Mouse (Mus musculus) heart, adult 2 months (tissue): ENCODE data around the gene Elovl5. TPM values are rescaled to one million over a fixed set of nuclear protein-coding genes. Genes with fewer than 3 reads are reported as not detected.

Experiments used
- DNase-seq, 2 experiments: peaks; one replicate each; pipeline ENCODE4 v3.0.0; 2021
- H3K27ac ChIP-seq: fragments of 200-600 bp; 2 replicates; pipeline ENCODE4 v1.8.1; 2022
- H3K27me3 ChIP-seq: fragments of 200-500 bp; 2 replicates; pipeline ENCODE4 v1.6.1; 2012; ENCODE audit warnings: mild to moderate bottlenecking, low read length, inconsistent platforms, mixed read lengths; ENCODE audit not compliant: control insufficient read depth, insufficient read depth
- H3K36me3 ChIP-seq: fragments of 200-500 bp; 2 replicates; pipeline ENCODE4 v1.6.1; 2012; ENCODE audit warnings: low read length, inconsistent platforms; ENCODE audit not compliant: control insufficient read depth, insufficient read depth
- H3K4me1 ChIP-seq: fragments of 200-500 bp; 2 replicates; pipeline ENCODE4 v1.6.1; 2011; ENCODE audit warnings: low read length; ENCODE audit not compliant: control insufficient read depth, insufficient read depth
- H3K4me3 ChIP-seq: fragments of 200-600 bp; 2 replicates; pipeline ENCODE4 v1.8.1; 2022
- H3K79me2 ChIP-seq: fragments of 200-500 bp; replicated peaks from 2 replicates; pipeline ENCODE4 v1.6.1; 2012; ENCODE audit warnings: mild to moderate bottlenecking, inconsistent platforms, low read length, moderate library complexity, mixed read lengths; ENCODE audit not compliant: control insufficient read depth, insufficient read depth
- H3K9ac ChIP-seq: fragments of 200-500 bp; 2 replicates; pipeline ENCODE4 v1.6.1; 2012; ENCODE audit warnings: low read depth, mild to moderate bottlenecking, control low read depth, inconsistent platforms, low read length, mixed read lengths
- CTCF ChIP-seq: fragments of 200-600 bp; IDR thresholded peaks from 2 replicates; pipeline ENCODE4 v1.8.1; 2022; ENCODE audit warnings: antibody characterized with exemption, mild to moderate bottlenecking, moderate library complexity
- EP300 ChIP-seq: fragments of 200-500 bp; IDR thresholded peaks from 2 replicates; pipeline ENCODE4 v1.6.1; 2011; ENCODE audit warnings: low read depth, low read length, control low read depth; ENCODE audit not compliant: insufficient read depth
- POLR2A ChIP-seq: fragments of 200-500 bp; IDR thresholded peaks from 2 replicates; pipeline ENCODE4 v1.6.1; 2011; ENCODE audit warnings: mild to moderate bottlenecking, low read depth, low read length, control low read depth; ENCODE audit not compliant: insufficient read depth
- WGBS: fragments of 180-500 bp; shearing (Covaris S2); methylation state at CpG from one replicate; pipeline ENCODE4 v1.1.7; 2018; 5-methylcytosine and 5-hydroxymethylcytosine counted together
- intact Hi-C: fragments of 180-260 bp; cut with DNase I; formaldehyde crosslinking; loops from one replicate; pipeline ENCODE4 v1.15.1; 2025
- polyA plus RNA-seq: library from polyadenylated mRNA; depleted of rRNA; stranded (reverse); fragments of >200 nt; gene quantifications from 2 replicates; pipeline ENCODE4 v1.2.3, GENCODE M21; 2012; rRNA removed
- total RNA-seq, 2 experiments: library from RNA; stranded (reverse); gene quantifications; 2 replicates each; pipeline ENCODE4 v1.2.3; 2021

The Elovl5 gene
- total and polyA plus RNA-seq, 3 experiments = 34.0 to 37.5 (median 35.9) TPM

DNA sequence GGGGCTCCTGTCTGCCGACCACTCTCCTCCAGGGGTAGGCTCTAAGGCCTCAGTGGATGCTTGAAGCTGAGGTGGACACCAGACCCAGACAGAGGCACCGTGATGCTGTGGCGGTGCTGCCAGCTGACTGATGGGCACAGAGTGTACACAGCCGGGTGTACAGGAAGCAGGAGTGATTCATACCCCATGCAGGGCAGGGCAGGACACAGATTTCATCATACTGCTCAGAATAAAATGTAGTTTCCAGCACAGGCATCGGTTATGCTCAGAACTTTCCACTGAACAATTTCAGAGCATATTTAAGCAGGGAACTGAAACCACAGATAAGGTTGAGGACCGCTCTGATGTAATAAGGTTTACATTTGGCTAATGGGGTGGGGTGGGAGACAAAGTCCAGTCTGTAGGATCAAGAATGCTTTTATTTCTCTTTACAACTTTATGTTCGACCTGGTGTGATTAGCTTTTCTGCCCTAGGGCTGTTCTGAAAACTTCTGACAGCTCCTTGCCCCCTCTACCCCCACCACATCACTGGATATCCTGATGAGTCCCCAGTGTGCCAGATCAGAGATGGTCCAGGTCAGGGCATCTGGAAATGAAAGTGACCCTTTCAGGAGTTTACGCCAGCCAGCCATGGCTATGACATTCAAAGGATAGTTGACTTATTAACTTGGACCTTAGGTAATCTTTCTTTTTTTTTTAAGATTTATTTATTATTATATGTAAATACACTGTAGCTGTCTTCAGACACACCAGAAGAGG, 105.2 kb downstream of the Elovl5 start:
- H3K4me3 ChIP-seq = no peak overlapping the region
- peaks cover 5% of the 10 kb centered on the region; the same call in 1 of the 2 replicates for H3K4me1 ChIP-seq
- no peaks in the 10 kb centered on the region for H3K36me3 ChIP-seq
- H3K27ac ChIP-seq = no peak overlapping the region
- 54% methylated on average over 8 of the region's 8 CpGs for WGBS
- H3K27me3 ChIP-seq = no peaks in the 10 kb centered on the region
- peak in 1 of 2 experiments; percentile 51 for DNase-seq
- intact Hi-C loops = no loop called here
- H3K9ac ChIP-seq = no peak overlapping the region
- no peaks in the 10 kb centered on the region for H3K79me2 ChIP-seq
- no peak for TF ChIP-seq EP300
- TF ChIP-seq CTCF = no peak
- TF ChIP-seq POLR2A = no peak

DNA sequence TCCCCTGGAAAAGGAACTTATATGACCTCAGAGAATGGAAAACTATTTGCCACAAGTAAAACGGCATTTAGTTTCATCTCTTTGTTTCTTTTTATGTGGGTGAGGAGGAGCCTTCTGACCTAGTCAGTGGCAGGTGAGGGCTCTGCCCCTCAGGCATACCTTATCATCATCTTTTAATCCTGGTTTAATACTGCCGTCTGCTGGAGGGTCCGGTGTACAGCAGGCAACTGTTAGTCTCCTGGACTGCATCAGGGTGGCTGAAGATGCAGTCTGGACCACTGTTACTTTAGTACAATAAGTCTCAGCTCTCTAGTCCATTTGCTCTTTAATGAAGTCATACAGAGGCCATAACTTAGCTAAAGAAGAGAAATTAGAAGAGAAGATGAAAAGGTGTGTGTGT, 107.7 kb downstream of the Elovl5 start:
- DNase-seq = peak; percentile 38 to 54
- 12% methylated on average over 3 of the region's 3 CpGs for WGBS
- Histone ChIP-seq H3K4me1 (peaks cover 5% of the 10 kb centered on the region; the same call in 1 of the 2 replicates), H3K9ac (no peak overlapping the region), H3K4me3 (no peak overlapping the region), H3K36me3 (no peaks in the 10 kb centered on the region), H3K27me3 (no peaks in the 10 kb centered on the region), H3K27ac (no peak overlapping the region), H3K79me2 (no peaks in the 10 kb centered on the region)
- peak; percentile 96 for TF ChIP-seq CTCF
- TF ChIP-seq POLR2A = no peak
- TF ChIP-seq EP300 = 0 out of 2 replicates have a peak, but pooled peaks have one; percentile 61
- intact Hi-C loops = loop anchor here (2.0 to 5.0 kb wide), 2 partner anchors 18 to 423 kb away; no protein-coding TSS in a partner anchor

DNA sequence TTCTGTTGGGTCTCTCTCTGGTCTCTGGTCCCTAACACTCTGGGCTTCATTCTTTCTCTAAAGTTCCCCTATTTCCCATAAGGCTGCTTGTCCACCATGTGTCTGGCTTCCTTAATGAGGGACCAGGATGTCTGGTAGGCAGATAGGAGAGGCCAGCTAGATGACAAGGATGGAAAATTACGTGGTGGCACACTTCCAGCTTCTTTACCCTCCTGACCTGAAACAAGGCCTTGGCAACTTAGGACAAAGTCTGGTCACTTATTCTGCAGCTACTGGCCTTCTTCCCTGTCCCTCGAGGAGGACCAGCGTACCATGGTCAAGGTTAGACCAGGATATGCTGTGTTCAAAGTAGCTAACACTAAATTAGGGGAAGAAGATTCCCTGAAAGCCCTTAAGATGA, 109.9 kb downstream of the Elovl5 start:
- 39% methylated on average over 3 of the region's 3 CpGs for WGBS
- intact Hi-C loops = loop anchor here (5.0 kb wide), 1 partner anchor 425 kb away; no protein-coding TSS in a partner anchor

DNA sequence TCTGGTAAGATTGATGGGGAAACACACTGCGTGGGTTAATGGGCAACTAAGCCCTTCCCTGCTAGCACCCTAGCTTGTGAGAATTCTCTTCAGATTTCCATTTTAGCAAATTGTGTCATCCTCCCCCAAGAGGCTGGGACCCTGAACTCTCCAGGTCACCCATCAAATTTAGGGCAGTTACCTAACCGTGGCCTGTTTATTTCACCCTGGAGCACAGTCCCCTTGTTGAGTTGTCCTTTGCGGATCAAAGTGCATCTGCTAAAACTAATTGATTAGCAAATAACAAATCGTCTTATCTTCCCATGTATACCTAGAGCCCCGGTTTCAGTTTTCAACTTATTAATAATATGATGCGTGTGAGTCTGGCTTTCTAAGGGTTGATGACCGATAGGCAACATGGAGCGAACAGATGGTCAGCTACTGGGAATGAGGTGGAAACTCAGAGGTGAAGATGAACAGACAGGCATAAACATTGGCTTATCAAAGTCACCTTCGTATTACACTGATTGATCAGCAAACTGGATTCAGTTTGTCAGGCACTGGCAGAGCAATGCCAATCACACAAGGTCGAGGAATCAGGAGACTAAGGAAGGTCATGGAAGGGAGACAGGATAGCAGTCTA, 113.8 kb downstream of the Elovl5 start:
- TF ChIP-seq CTCF (no peak), EP300 (no peak), POLR2A (no peak)
- H3K9ac ChIP-seq = no peak overlapping the region
- no peaks in the 10 kb centered on the region for H3K36me3 ChIP-seq
- no peak for DNase-seq
- H3K79me2 ChIP-seq = no peaks in the 10 kb centered on the region
- H3K4me3 ChIP-seq = no peak overlapping the region
- H3K27me3 ChIP-seq = no peaks in the 10 kb centered on the region
- no peaks in the 10 kb centered on the region for H3K4me1 ChIP-seq
- no peak overlapping the region for H3K27ac ChIP-seq
- 85% methylated on average over 10 of the region's 10 CpGs for WGBS
- intact Hi-C loops = loop anchor here (10.0 kb wide), 1 partner anchor 376 kb away; no protein-coding TSS in a partner anchor

More for the DNA sequence above, 109.9 kb downstream of the Elovl5 start:
- Histone ChIP-seq H3K4me3 (no peak overlapping the region), H3K79me2 (no peaks in the 10 kb centered on the region), H3K27me3 (no peaks in the 10 kb centered on the region), H3K36me3 (no peaks in the 10 kb centered on the region), H3K4me1 (peaks cover 2% of the 10 kb centered on the region; the same call in 1 of the 2 replicates), H3K27ac (no peak overlapping the region), H3K9ac (no peak overlapping the region)
- TF ChIP-seq EP300 (no peak), CTCF (no peak), POLR2A (no peak)
- no peak for DNase-seq

DNA sequence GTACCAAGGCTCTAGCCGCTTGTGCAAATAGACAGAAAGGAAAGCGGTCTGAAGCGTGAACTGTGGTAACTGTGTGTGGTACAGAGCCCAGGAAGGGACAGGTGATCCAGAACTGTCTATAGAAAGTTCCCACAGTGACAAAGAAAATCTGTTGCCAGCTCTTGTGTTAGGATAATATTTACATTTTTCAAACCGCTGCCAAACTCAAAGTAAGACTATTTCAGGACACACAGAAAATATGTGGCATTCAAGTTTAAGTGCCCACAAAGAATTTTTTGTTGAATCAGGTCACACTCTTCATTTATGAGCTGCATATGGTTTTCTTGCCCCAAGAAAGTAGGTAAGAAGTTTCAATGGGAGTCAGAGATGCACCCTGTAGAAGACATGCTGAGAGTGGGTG, 115.8 kb downstream of the Elovl5 start:
- Histone ChIP-seq H3K9ac (no peak overlapping the region), H3K4me3 (no peak overlapping the region), H3K36me3 (no peaks in the 10 kb centered on the region), H3K4me1 (no peaks in the 10 kb centered on the region), H3K27ac (no peak overlapping the region), H3K27me3 (no peaks in the 10 kb centered on the region), H3K79me2 (no peaks in the 10 kb centered on the region)
- intact Hi-C loops = loop anchor here (10.0 kb wide), 1 partner anchor 378 kb away; no protein-coding TSS in a partner anchor
- 86% methylated on average over 4 of the region's 4 CpGs for WGBS
- no peak for DNase-seq
- no peak for TF ChIP-seq EP300
- TF ChIP-seq POLR2A = no peak
- no peak for TF ChIP-seq CTCF

Other genes with a start within 250 kb of the Elovl5 start
- gene Gclc, start 162.8 kb upstream of the Elovl5 start, total RNA-seq = 10 to 100 TPM; 10.6 to 12.0 TPM
- gene Gclc, start 162.8 kb upstream of the Elovl5 start, polyA plus RNA-seq = 6.6 and 9.3 TPM in 2 replicates
- gene Gcm1, start 134.6 kb downstream of the Elovl5 start, total RNA-seq = not detected
- not detected in 2 replicates for gene Gcm1, start 134.6 kb downstream of the Elovl5 start, polyA plus RNA-seq
- 10 to 100 TPM; 34.4 to 40.6 TPM for gene Fbxo9, start 191.7 kb downstream of the Elovl5 start, total RNA-seq
- gene Fbxo9, start 191.7 kb downstream of the Elovl5 start, polyA plus RNA-seq = 64.1 and 69.5 TPM in 2 replicates
- gene Ick, start 191.8 kb downstream of the Elovl5 start, total RNA-seq = 10 to 100 TPM; 12.5 to 14.0 TPM
- gene Ick, start 191.8 kb downstream of the Elovl5 start, polyA plus RNA-seq = 7.8 and 10.1 TPM in 2 replicates